Mouse (Mus musculus): ENCODE measurements around the gene Mfsd6l.

DNA sequence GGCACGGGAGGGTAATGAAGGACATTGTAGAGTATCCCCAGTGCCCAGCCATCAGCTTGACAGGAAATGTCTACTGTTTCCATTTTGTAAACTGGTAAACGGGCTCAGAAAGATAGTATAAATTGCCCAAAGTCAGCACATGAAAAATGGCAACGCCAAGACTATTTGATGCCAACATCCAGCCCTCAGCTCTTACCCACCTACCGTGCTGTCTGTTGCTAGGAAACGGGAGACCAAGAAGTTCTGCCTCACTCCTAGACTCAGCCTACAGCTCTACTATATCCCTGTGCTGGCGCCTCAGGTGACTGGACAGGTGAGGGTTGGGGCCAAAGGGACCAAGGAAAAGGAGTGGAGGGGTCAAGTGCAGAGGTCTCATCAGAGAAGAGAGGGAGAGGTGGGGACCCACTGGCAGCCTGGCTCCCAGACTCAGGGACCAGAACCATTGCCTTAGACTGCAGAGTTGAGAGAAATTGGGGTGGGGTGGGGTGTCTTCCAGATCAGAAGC lies 22.0 kb upstream of the Mfsd6l start:
- TF ChIP-seq CTCF (IDR thresholded peaks at IDR 0.05; ENCODE audit: low read depth) (no peak), EP300 (IDR thresholded peaks at IDR 0.05; ENCODE audit: low read depth) (no peak)

All from heart, postnatal 0 days (tissue).